Mouse (Mus musculus) heart, embryonic 16.5 days (tissue): ENCODE measurements around the gene Cela2a. TPM values are rescaled to one million over a fixed set of nuclear protein-coding genes. Genes with fewer than 3 reads are reported as not detected.

ENCODE experiments used
- ATAC-seq: fragments of 200-750 bp; cut with Nextera tagmentation; replicated peaks from 2 replicates; pipeline ENCODE4 v1.8.0; 2017; ENCODE audit warnings: moderate number of reproducible peaks; ENCODE audit not compliant: insufficient read depth, low FRiP score; ENCODE audit errors: extremely low read depth
- H3K27ac ChIP-seq: fragments of 300-500 bp; sonication (generic); 2 replicates; pipeline ENCODE4 v1.5.1; 2014; ENCODE audit warnings: mild to moderate bottlenecking, low read length, control low read depth, moderate library complexity
- H3K27me3 ChIP-seq: fragments of 300-500 bp; sonication (generic); 2 replicates; pipeline ENCODE4 v1.6.1; 2014; ENCODE audit warnings: low read length, mixed read lengths; ENCODE audit not compliant: control insufficient read depth, insufficient read depth
- H3K36me3 ChIP-seq: fragments of 300-500 bp; sonication (generic); 2 replicates; pipeline ENCODE4 v1.6.1; 2014; ENCODE audit not compliant: control insufficient read depth, insufficient read depth
- H3K4me1 ChIP-seq: fragments of 300-500 bp; sonication (generic); 2 replicates; pipeline ENCODE4 v1.6.1; 2014; ENCODE audit warnings: low read length, mixed read lengths; ENCODE audit not compliant: control insufficient read depth, insufficient read depth
- H3K4me2 ChIP-seq: fragments of 300-500 bp; sonication (generic); 2 replicates; pipeline ENCODE4 v1.6.1; 2014; ENCODE audit warnings: low read depth, mild to moderate bottlenecking, control low read depth, low read length
- H3K4me3 ChIP-seq: fragments of 300-500 bp; sonication (generic); 2 replicates; pipeline ENCODE4 v1.5.1; 2014; ENCODE audit warnings: mild to moderate bottlenecking, control low read depth, low read length
- H3K9ac ChIP-seq: fragments of 300-500 bp; sonication (generic); 2 replicates; pipeline ENCODE4 v1.6.1; 2014; ENCODE audit warnings: low read length, control low read depth
- H3K9me3 ChIP-seq: fragments of 300-500 bp; sonication (generic); replicated peaks from 2 replicates; pipeline ENCODE4 v1.6.1; 2016; ENCODE audit warnings: low read length; ENCODE audit not compliant: control insufficient read depth
- WGBS: fragments of 180-500 bp; shearing (Covaris S2); extraction: QIAGEN DNeasy Blood & Tissue Kit; methylation state at CpG from one replicate; pipeline ENCODE4 v1.1.7; 2014; 5-methylcytosine and 5-hydroxymethylcytosine counted together
- polyA plus RNA-seq: library from polyadenylated mRNA; unstranded; fragments of >200 nt; fragmentation: Nextera tagmentation; extraction: Ambion mirVana; gene quantifications from 2 replicates; pipeline ENCODE4 v1.2.1, GENCODE M21; 2015

Gene Cela2a
- polyA plus RNA-seq, 1 experiment from 2014 or later: 0.63 TPM

DNA sequence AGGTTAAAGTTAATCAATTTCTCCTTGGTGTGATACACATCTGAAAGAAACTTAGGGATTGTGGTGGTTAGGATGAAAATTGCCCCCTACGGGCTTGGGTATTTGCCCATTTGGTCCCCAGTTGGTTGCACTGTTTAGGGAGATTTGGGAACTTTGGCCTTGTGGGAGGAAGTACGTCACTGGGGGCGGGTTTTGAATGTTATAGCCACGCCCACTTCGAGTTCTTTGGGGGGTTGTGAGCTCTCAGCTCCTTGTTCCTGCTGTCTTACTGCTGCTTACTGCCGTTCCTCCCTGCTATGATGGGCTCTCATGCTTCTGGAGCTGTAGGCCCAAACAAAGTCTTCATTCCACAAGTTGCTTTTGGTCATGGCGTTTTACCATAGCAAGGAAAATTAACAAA, 5.4 kb upstream of the Cela2a start:
- Histone ChIP-seq H3K9me3 (no peaks in the 10 kb centered on the region), H3K9ac (no peak overlapping the region), H3K27me3 (no peaks in the 10 kb centered on the region), H3K4me1 (peaks cover 12% of the 10 kb centered on the region), H3K4me2 (no peak overlapping the region), H3K36me3 (no peaks in the 10 kb centered on the region), H3K4me3 (no peak overlapping the region), H3K27ac (no peak overlapping the region)
- no peak for ATAC-seq
- WGBS: 70% methylated on average over 7 of the region's 7 CpGs

DNA sequence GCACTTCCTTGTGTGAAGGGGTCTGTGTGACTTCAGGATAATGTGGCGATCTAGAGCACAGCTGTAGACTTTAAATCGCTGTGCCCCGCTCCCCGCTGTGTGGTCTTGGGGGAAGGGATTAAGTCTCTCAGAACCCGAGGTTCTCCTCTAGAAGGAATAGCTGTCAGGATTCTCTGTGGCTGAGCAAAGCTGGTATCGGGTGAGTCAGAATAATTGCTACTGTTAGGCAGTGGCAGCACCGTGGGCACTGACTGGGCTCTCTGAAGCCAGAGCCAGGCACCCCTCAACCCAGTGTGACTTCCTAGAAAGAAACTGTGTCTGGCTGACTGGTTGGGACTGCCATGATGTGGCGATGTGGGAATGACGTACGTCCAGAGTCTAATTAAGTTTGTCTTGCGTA, 4.4 kb upstream of the Cela2a start:
- Histone ChIP-seq H3K4me1 (peaks cover 9% of the 10 kb centered on the region), H3K4me2 (no peak overlapping the region)
- 55% methylated on average over 11 of the region's 11 CpGs for WGBS

DNA sequence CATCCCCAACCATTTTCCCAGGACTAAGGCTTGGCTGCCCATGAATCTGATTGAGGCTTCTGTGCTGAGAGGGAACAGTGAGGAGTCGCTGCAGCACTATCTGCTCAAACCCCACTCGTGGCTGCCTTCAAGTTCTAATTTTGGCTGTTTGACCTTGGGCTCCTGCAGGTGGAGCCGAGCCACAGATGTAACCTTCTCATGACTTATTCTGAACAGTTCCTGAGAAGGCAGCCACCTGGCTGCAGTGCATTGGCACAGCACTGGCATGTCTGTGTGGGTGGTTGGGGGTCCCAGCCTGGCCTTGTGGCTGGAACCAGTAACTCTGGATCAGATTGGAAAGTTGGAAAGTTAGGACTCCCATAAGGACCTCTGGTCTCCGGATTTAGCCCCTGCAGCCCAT, 2.2 kb upstream of the Cela2a start:
- H3K4me1 ChIP-seq: peaks cover 9% of the 10 kb centered on the region
- H3K27ac ChIP-seq: peak overlapping the region; percentile 34; the same call in 1 of the 2 replicates
- no peak overlapping the region for H3K9ac ChIP-seq
- H3K27me3 ChIP-seq: no peaks in the 10 kb centered on the region
- H3K36me3 ChIP-seq: no peaks in the 10 kb centered on the region
- no peaks in the 10 kb centered on the region for H3K9me3 ChIP-seq
- H3K4me2 ChIP-seq: no peak overlapping the region
- 46% methylated on average over 4 of the region's 4 CpGs for WGBS
- H3K4me3 ChIP-seq: no peak overlapping the region
- 0 out of 2 replicates have a peak, but pooled peaks have one; percentile 28 for ATAC-seq

More for the DNA sequence above, 4.4 kb upstream of the Cela2a start:
- H3K36me3 ChIP-seq: no peaks in the 10 kb centered on the region
- no peaks in the 10 kb centered on the region for H3K9me3 ChIP-seq
- H3K27ac ChIP-seq: no peak overlapping the region
- H3K9ac ChIP-seq: no peak overlapping the region
- ATAC-seq: no peak
- no peaks in the 10 kb centered on the region for H3K27me3 ChIP-seq
- no peak overlapping the region for H3K4me3 ChIP-seq

DNA sequence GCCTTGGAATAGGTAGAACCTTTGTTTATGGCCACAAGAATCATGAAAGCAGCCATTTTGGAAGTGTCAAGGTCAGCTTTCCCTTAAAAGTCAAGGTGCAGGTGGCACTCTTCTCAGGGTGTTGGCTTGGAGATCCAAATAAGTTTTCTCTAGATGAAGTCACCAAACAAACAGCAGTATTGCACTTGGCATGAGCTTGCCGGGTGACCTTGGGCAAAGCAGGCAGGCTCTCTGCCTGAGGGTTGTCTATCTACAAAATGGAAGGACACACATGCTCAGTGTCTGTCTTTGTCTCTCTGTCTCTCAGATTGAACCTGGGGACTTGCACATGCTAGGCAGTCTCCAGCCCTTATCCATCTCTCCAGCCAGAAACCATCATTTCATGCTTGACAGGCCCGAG, 1.4 kb upstream of the Cela2a start:
- H3K9me3 ChIP-seq: no peaks in the 10 kb centered on the region
- no peak overlapping the region for H3K4me2 ChIP-seq
- no peaks in the 10 kb centered on the region for H3K27me3 ChIP-seq
- no peak overlapping the region for H3K9ac ChIP-seq
- no peaks in the 10 kb centered on the region for H3K36me3 ChIP-seq
- H3K4me1 ChIP-seq: peaks cover 9% of the 10 kb centered on the region
- H3K4me3 ChIP-seq: no peak overlapping the region
- no peak overlapping the region for H3K27ac ChIP-seq
- 76% methylated on average over 2 of the region's 2 CpGs for WGBS
- no peak for ATAC-seq

DNA sequence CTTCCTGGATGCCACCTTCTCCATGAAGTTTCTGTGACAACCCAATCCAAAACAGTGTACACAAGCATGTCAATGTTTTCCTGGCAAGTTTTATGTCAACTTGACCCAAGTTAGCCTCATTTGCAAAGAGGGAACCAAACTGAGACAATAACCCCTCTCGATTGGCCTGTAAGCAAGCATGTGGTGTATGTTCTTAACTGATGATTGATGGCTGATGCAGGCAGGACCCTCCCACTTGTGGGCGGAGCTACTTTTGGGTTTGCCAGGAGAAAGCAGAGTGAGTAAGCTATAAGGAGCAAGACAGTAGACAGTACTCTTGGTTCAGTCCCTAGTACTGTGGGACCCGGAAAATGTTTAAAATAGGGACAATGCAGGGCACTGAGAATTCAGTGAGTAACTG, 3.0 kb downstream of the Cela2a start:
- Histone ChIP-seq H3K4me2 (no peak overlapping the region), H3K27ac (no peak overlapping the region), H3K36me3 (no peaks in the 10 kb centered on the region), H3K27me3 (no peaks in the 10 kb centered on the region), H3K4me3 (no peak overlapping the region), H3K4me1 (peaks cover 7% of the 10 kb centered on the region), H3K9ac (no peak overlapping the region), H3K9me3 (no peaks in the 10 kb centered on the region)
- 52% methylated on average over 3 of the region's 3 CpGs for WGBS
- no peak for ATAC-seq

DNA sequence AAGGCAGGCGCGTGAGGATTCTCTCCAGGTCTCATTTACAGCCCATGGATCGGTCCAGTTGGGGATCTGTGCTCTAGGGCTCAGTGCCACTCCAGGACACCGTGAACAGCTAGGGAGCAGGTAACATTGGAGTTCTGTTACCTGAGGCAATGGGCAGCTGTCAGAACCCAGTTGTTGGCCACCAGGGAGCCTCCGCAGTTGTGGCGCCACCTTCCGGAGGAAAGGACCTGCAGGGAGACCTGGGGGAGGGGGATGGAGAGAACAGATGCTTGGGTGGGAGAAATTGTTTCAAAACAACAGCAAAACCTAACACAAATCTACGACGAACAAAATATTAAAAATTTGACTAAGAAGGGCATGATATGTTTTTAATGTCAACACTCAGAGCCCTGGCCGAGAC, 3.9 kb downstream of the Cela2a start:
- peaks cover 3% of the 10 kb centered on the region; the same call in 1 of the 2 replicates for H3K4me1 ChIP-seq
- H3K9me3 ChIP-seq: no peaks in the 10 kb centered on the region
- H3K4me3 ChIP-seq: no peak overlapping the region
- WGBS: 73% methylated on average over 10 of the region's 10 CpGs
- ATAC-seq: no peak
- no peaks in the 10 kb centered on the region for H3K27me3 ChIP-seq
- H3K9ac ChIP-seq: no peak overlapping the region
- no peak overlapping the region for H3K4me2 ChIP-seq
- no peak overlapping the region for H3K27ac ChIP-seq
- no peaks in the 10 kb centered on the region for H3K36me3 ChIP-seq

DNA sequence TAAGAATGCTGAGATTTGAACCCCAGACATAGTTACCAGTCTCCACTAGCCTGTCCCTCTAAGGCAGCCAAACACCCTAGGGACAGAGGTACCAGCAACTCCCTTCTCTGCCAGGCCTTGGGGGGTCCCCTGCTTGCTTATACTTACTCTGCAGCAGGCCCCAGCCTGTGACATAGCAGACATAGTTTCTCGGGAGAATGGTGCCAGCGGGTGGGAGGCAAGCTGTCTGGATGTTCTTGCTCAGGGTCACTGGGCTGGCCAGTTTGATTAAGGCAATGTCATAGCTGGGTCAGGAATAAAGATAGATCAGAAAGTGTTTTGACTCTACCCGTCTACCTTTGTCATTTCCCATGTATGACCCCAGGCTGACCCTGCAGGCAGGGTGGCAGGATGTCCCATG, 4.8 kb downstream of the Cela2a start:
- WGBS: 41% methylated on average over 3 of the region's 3 CpGs
- H3K27me3 ChIP-seq: no peaks in the 10 kb centered on the region
- H3K36me3 ChIP-seq: no peaks in the 10 kb centered on the region; the same call in 1 of the 2 replicates
- no peak overlapping the region for H3K4me3 ChIP-seq
- 0 out of 2 replicates have a peak, but pooled peaks have one; percentile 37 for ATAC-seq
- no peak overlapping the region for H3K27ac ChIP-seq
- H3K4me1 ChIP-seq: peaks cover 3% of the 10 kb centered on the region; the same call in 1 of the 2 replicates
- H3K9ac ChIP-seq: no peak overlapping the region
- no peaks in the 10 kb centered on the region for H3K9me3 ChIP-seq
- H3K4me2 ChIP-seq: no peak overlapping the region

DNA sequence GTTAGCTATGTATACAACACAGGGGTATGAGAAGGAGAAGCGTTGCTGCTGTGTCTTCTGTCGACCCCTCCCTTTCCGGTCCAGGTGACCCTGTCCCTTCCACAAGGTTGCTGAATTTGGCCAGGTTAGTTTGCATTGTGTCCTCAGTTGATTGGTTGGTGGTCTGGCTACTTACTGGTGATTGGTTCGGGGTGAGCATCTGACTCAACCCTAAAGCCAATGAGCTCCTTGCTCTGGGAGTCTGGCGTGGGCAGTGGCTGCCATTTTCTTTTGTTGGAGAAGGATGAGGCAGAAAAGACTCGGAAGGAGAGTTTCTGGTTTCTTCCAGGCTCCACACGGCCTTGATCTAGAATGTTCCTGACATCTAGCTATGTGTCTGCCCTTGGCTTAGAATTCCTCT, 6.6 kb downstream of the Cela2a start:
- Histone ChIP-seq H3K4me2 (no peak overlapping the region), H3K36me3 (peaks cover 4% of the 10 kb centered on the region; the same call in 1 of the 2 replicates), H3K27me3 (no peaks in the 10 kb centered on the region), H3K4me1 (peaks cover 3% of the 10 kb centered on the region; the same call in 1 of the 2 replicates), H3K27ac (no peak overlapping the region), H3K9me3 (no peaks in the 10 kb centered on the region), H3K9ac (no peak overlapping the region), H3K4me3 (no peak overlapping the region)
- no peak for ATAC-seq
- 88% methylated on average over 7 of the region's 7 CpGs for WGBS

DNA sequence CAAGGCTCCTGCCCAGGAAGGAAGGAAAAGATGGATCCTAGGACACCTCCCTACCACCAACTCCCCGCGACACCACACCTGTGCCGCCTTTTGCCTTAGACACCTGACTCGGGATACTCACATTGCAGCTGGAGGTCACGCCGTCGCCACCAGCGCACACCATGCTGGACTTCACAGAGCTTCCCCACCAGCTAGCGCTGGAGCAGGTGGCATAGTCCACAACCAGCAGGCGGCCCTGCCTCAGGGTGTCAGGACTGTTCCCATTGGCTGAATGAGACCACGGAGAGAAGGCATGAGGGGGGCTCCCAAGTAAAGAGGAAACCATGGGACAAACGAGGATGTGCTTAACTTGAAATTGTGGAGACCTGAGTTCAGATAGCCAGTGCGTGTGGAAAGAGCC, 7.1 kb downstream of the Cela2a start:
- 80% methylated on average over 13 of the region's 13 CpGs for WGBS
- H3K4me3 ChIP-seq: no peak overlapping the region

More for the DNA sequence above, 7.1 kb downstream of the Cela2a start:
- Histone ChIP-seq H3K4me2 (no peak overlapping the region), H3K9ac (no peak overlapping the region), H3K4me1 (peaks cover 3% of the 10 kb centered on the region; the same call in 1 of the 2 replicates), H3K36me3 (peaks cover 5% of the 10 kb centered on the region; the same call in 1 of the 2 replicates), H3K27ac (no peak overlapping the region), H3K27me3 (no peaks in the 10 kb centered on the region), H3K9me3 (no peaks in the 10 kb centered on the region)
- ATAC-seq: no peak
